ENCODE assay signal across 1 mouse cellular context in the genomic region with DNA sequence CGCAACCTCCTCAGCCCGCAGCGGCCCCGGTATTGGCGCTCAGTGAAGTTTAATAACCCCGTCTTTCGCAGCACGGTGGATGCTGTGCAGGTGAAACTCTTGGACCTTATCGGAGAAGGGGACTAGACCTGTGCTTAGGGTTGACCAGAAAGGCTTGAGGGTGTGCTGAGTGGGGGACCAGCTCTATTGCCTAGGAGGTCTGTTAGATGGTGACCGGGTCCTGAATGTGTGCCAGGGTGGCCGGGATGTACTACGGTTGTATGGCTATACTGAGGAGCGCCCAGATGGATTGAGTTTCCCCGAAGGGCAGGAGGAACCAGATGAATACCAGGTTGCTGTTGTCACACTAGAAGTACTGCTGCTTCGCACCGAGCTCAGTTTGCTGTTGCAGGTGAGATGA.
TF ChIP-seq lines count a peak whose summit lies in the region.

No protein-coding gene starts in this region.

TF ChIP-seq in MEL, 35 proteins besides CTCF, POLR2A, EP300 and RAD21 (continued from another document):
- no peak for TF ChIP-seq ELF1 (IDR thresholded peaks at IDR 0.05; ENCODE audit: low read depth, low read length)
- TF ChIP-seq POLR2AphosphoS5 (IDR thresholded peaks at IDR 0.05; ENCODE audit: borderline replicate concordance, low read depth, low read length), result no peak
- TF ChIP-seq UBTF (IDR thresholded peaks at IDR 0.05; ENCODE audit: borderline replicate concordance, insufficient read depth, low read depth, low read length), result no peak
- TF ChIP-seq MAZ (IDR thresholded peaks at IDR 0.05; ENCODE audit: low read depth, low read length), result no peak
- TF ChIP-seq MAFK (IDR thresholded peaks at IDR 0.05; ENCODE audit: borderline replicate concordance, low read depth, low read length), result no peak
